Mouse (Mus musculus) ES-Bruce4 (cell line): Measurements from ENCODE around the gene Upk3a. TPM values are rescaled to one million over a fixed set of nuclear protein-coding genes. Genes with fewer than 3 reads are reported as not detected.

ENCODE experiments used
- H3K27ac ChIP-seq: 2 replicates; pipeline ENCODE4 v1.5.1; 2012; ENCODE audit warnings: low read length, inconsistent platforms; ENCODE audit not compliant: insufficient read depth
- H3K27me3 ChIP-seq: 2 replicates; pipeline ENCODE4 v1.6.1; 2012; ENCODE audit warnings: mild to moderate bottlenecking, low read length, inconsistent platforms; ENCODE audit not compliant: control insufficient read depth, poor library complexity, insufficient read depth, severe bottlenecking
- H3K36me3 ChIP-seq: 2 replicates; pipeline ENCODE4 v1.6.1; 2012; ENCODE audit warnings: inconsistent platforms, mild to moderate bottlenecking, low read length, moderate library complexity; ENCODE audit not compliant: control insufficient read depth, poor library complexity, insufficient read depth, severe bottlenecking
- H3K4me1 ChIP-seq: one replicate; pipeline ENCODE4 v1.8.1; 2011; ENCODE audit warnings: low read length; ENCODE audit not compliant: control insufficient read depth, insufficient read depth
- H3K4me3 ChIP-seq: 2 replicates; pipeline ENCODE4 v1.5.1; 2011; ENCODE audit warnings: low read depth, mild to moderate bottlenecking, low read length
- H3K9ac ChIP-seq: 2 replicates; pipeline ENCODE4 v1.6.1; 2012; ENCODE audit warnings: low read depth, mild to moderate bottlenecking, inconsistent platforms; ENCODE audit not compliant: poor library complexity, severe bottlenecking
- H3K9me3 ChIP-seq: replicated peaks from 2 replicates; pipeline ENCODE4 v1.6.1; 2012; ENCODE audit warnings: mild to moderate bottlenecking, low read length, inconsistent platforms; ENCODE audit not compliant: control insufficient read depth, poor library complexity, insufficient read depth, severe bottlenecking
- CTCF ChIP-seq: IDR thresholded peaks from one replicate; pipeline ENCODE4 v1.8.1; 2011; ENCODE audit warnings: low read depth, low read length
- EP300 ChIP-seq: IDR thresholded peaks from 2 replicates; pipeline ENCODE4 v1.6.1; 2011; ENCODE audit warnings: low read depth, low read length; ENCODE audit not compliant: insufficient read depth
- POLR2A ChIP-seq: IDR thresholded peaks from one replicate; pipeline ENCODE4 v1.8.1; 2011; ENCODE audit warnings: low read length; ENCODE audit not compliant: insufficient read depth
- polyA plus RNA-seq: library from polyadenylated mRNA; stranded (reverse); fragments of >200 nt; gene quantifications from 2 replicates; pipeline ENCODE4 v1.2.4, GENCODE M21; 2011; ENCODE audit warnings: low read depth; ENCODE audit not compliant: missing spikeins, insufficient read depth, insufficient read length

Gene Upk3a
- polyA plus RNA-seq, 1 experiment, result not detected

GRCm38 (mm10) chr15:84982888-84983287, 34.1 kb upstream of the Upk3a start:
- Histone ChIP-seq H3K9ac (no peak overlapping the region), H3K9me3 (no peaks in the 10 kb centered on the region), H3K36me3 (no peaks in the 10 kb centered on the region), H3K27ac (no peak overlapping the region), H3K4me3 (no peak overlapping the region), H3K4me1 (peaks cover 3% of the 10 kb centered on the region), H3K27me3 (no peaks in the 10 kb centered on the region)
- no peak for TF ChIP-seq POLR2A
- no peak for TF ChIP-seq CTCF
- no peak for TF ChIP-seq EP300

GRCm38 (mm10) chr15:84983721-84984120, 33.2 kb upstream of the Upk3a start:
- Histone ChIP-seq H3K9me3 (no peaks in the 10 kb centered on the region), H3K36me3 (no peaks in the 10 kb centered on the region), H3K4me1 (peaks cover 3% of the 10 kb centered on the region), H3K27me3 (no peaks in the 10 kb centered on the region), H3K9ac (no peak overlapping the region), H3K27ac (no peak overlapping the region), H3K4me3 (no peak overlapping the region)
- TF ChIP-seq CTCF (no peak), POLR2A (no peak)

GRCm38 (mm10) chr15:84985516-84986160, 31.3 kb upstream of the Upk3a start:
- H3K9ac ChIP-seq, result no peak overlapping the region
- no peak overlapping the region for H3K27ac ChIP-seq
- no peak for TF ChIP-seq EP300
- TF ChIP-seq CTCF, result no peak
- TF ChIP-seq POLR2A, result no peak
- no peaks in the 10 kb centered on the region for H3K36me3 ChIP-seq
- H3K4me3 ChIP-seq, result no peak overlapping the region
- no peaks in the 10 kb centered on the region for H3K27me3 ChIP-seq
- no peaks in the 10 kb centered on the region for H3K9me3 ChIP-seq
- peaks cover 3% of the 10 kb centered on the region for H3K4me1 ChIP-seq

- Histone ChIP-seq H3K9me3 (no peaks in the 10 kb centered on the region), H3K27me3 (no peaks in the 10 kb centered on the region), H3K9ac (no peak overlapping the region), H3K4me3 (peak overlapping the region; percentile 79; the same call in 1 of the 2 replicates), H3K4me1 (peaks cover 3% of the 10 kb centered on the region), H3K36me3 (no peaks in the 10 kb centered on the region), H3K27ac (no peak overlapping the region)
- TF ChIP-seq CTCF (no peak), POLR2A (no peak), EP300 (no peak)
These were observed 30.5 kb upstream of the Upk3a start for GRCm38 (mm10) chr15:84986171-84987019.

GRCm38 (mm10) chr15:84987020-84987815, 29.7 kb upstream of the Upk3a start:
- peak overlapping the region; percentile 79 for H3K4me3 ChIP-seq
- H3K36me3 ChIP-seq, result no peaks in the 10 kb centered on the region
- H3K9me3 ChIP-seq, result no peaks in the 10 kb centered on the region
- H3K27ac ChIP-seq, result no peak overlapping the region
- peak overlapping the region; percentile 74 for H3K9ac ChIP-seq
- TF ChIP-seq EP300, result no peak
- no peak for TF ChIP-seq CTCF
- TF ChIP-seq POLR2A, result no peak
- H3K27me3 ChIP-seq, result no peaks in the 10 kb centered on the region
- H3K4me1 ChIP-seq, result peaks cover 3% of the 10 kb centered on the region
